Mouse (Mus musculus) C2C12 (cell line): Measurements from ENCODE around the gene Lhx9. TPM values are rescaled to one million over a fixed set of nuclear protein-coding genes. Genes with fewer than 3 reads are reported as not detected.

Experiments used
- H3K27me3 ChIP-seq: one replicate; pipeline ENCODE4 v1.6.1; 2011; ENCODE audit not compliant: control insufficient read depth, insufficient read depth, insufficient read length
- H3K36me3 ChIP-seq: one replicate; pipeline ENCODE4 v1.6.1; 2011; ENCODE audit not compliant: control insufficient read depth, insufficient read depth
- H3K4me3 ChIP-seq: one replicate; pipeline ENCODE4 v1.5.1; 2011; ENCODE audit warnings: mild to moderate bottlenecking, control low read depth; ENCODE audit not compliant: poor library complexity, insufficient read depth, severe bottlenecking
- H3K79me2 ChIP-seq: one replicate; pipeline ENCODE4 v1.6.1; 2011; ENCODE audit not compliant: control insufficient read depth, insufficient read depth
- H3K79me3 ChIP-seq: one replicate; pipeline ENCODE4 v1.6.1; 2011; ENCODE audit warnings: low read depth, control low read depth
- H3ac ChIP-seq: one replicate; pipeline ENCODE3; 2011; ENCODE audit warnings: low read depth; ENCODE audit not compliant: control insufficient read depth, insufficient read length
- CEBPB ChIP-seq: IDR thresholded peaks from one replicate; pipeline ENCODE4 v1.6.1; 2011; ENCODE audit warnings: low read depth, mild to moderate bottlenecking, control low read depth, moderate library complexity
- CTCF ChIP-seq: IDR thresholded peaks from one replicate; pipeline ENCODE4 v1.5.1; 2011; ENCODE audit not compliant: control insufficient read depth, insufficient read depth, insufficient read length
- FOSL1 ChIP-seq: IDR thresholded peaks from one replicate; pipeline ENCODE4 v1.8.0; 2011; ENCODE audit warnings: mild to moderate bottlenecking, low read length; ENCODE audit not compliant: poor library complexity, insufficient read depth, severe bottlenecking
- MAX ChIP-seq: IDR thresholded peaks from one replicate; pipeline ENCODE4 v1.6.1; 2011; ENCODE audit warnings: mild to moderate bottlenecking, control low read depth
- MYOD1 ChIP-seq: IDR thresholded peaks from one replicate; pipeline ENCODE4 v1.6.1; 2011; ENCODE audit warnings: low read depth; ENCODE audit not compliant: control insufficient read depth, insufficient read length
- MYOG ChIP-seq: IDR thresholded peaks from one replicate; pipeline ENCODE4 v1.6.1; 2011; ENCODE audit not compliant: control insufficient read depth, insufficient read length; ENCODE audit errors: extremely low read depth
- USF1 ChIP-seq: IDR thresholded peaks from one replicate; pipeline ENCODE4 v1.6.1; 2011; ENCODE audit warnings: low read depth, mild to moderate bottlenecking, control low read depth, moderate library complexity
- polyA plus RNA-seq: library from polyadenylated mRNA; unstranded; fragments of >200 nt; fragmentation: generic; extraction: Trizol; gene quantifications from one replicate; pipeline ENCODE4 v1.2.1, GENCODE M21; 2012; ENCODE audit warnings: missing spikeins

The Lhx9 gene
- polyA plus RNA-seq, 1 experiment = 0.54 TPM

DNA sequence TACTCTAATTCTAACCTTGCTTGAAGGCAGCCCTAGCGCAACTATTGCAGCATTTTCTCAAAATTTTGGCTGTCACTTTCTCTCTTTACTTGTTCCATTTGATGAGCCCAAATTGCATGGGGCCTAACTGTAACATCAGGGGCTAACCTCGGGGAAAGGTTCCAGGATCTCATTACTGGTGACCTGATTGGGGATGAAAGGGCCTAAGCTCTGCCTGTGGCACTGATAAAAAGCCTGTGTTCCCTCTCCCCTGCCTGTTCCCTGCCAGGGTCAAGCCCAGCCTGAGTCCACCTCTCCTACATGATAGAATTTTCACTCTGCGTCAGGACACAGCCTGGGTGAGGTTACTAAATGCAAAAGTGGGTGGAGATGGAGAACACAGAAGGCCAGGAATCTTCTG is 47.1 kb downstream of the Lhx9 start:
- no peak for TF ChIP-seq MAX
- TF ChIP-seq FOSL1 = no peak
- TF ChIP-seq MYOD1 = no peak
- TF ChIP-seq CTCF = no peak
- no peak for TF ChIP-seq CEBPB
- no peak for TF ChIP-seq MYOG
- no peak for TF ChIP-seq USF1
- no peak overlapping the region for H3K4me3 ChIP-seq
- H3ac ChIP-seq = no peak overlapping the region
- no peaks in the 10 kb centered on the region for H3K36me3 ChIP-seq
- no peaks in the 10 kb centered on the region for H3K79me3 ChIP-seq
- no peaks in the 10 kb centered on the region for H3K27me3 ChIP-seq
- H3K79me2 ChIP-seq = no peaks in the 10 kb centered on the region

GRCm38 (mm10) chr1:138799692-138800314 is 48.6 kb downstream of the Lhx9 start:
- no peak overlapping the region for H3ac ChIP-seq
- no peaks in the 10 kb centered on the region for H3K79me3 ChIP-seq
- H3K4me3 ChIP-seq = no peak overlapping the region
- no peaks in the 10 kb centered on the region for H3K36me3 ChIP-seq
- H3K27me3 ChIP-seq = no peaks in the 10 kb centered on the region
- no peaks in the 10 kb centered on the region for H3K79me2 ChIP-seq
- TF ChIP-seq USF1 (no peak), MYOG (no peak), CTCF (no peak), FOSL1 (no peak), MYOD1 (no peak), CEBPB (no peak), MAX (no peak)

DNA sequence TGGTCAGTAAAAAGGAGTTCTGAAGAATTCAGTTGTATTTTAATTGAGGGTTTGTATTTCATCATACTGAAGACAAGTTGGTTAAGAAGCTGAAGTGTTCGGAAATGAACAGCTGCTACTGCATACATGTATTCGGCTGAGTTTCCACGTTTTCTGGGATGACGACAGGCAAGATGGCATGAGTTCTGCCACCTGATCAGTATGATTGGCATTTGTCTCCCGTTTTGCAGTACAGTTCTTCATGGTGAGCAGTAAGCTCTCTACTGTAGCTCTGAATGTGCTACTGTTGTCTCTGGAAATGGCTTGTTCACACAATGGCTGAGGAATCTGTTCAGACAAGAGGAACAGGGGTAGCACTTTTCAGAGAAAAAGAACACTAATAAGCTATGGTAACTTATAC is 50.3 kb downstream of the Lhx9 start:
- Histone ChIP-seq H3K79me3 (no peaks in the 10 kb centered on the region), H3ac (no peak overlapping the region), H3K27me3 (no peaks in the 10 kb centered on the region), H3K4me3 (no peak overlapping the region), H3K36me3 (no peaks in the 10 kb centered on the region), H3K79me2 (no peaks in the 10 kb centered on the region)
- no peak for TF ChIP-seq MYOD1
- no peak for TF ChIP-seq MAX
- no peak for TF ChIP-seq FOSL1
- TF ChIP-seq CEBPB = no peak
- TF ChIP-seq MYOG = no peak

DNA sequence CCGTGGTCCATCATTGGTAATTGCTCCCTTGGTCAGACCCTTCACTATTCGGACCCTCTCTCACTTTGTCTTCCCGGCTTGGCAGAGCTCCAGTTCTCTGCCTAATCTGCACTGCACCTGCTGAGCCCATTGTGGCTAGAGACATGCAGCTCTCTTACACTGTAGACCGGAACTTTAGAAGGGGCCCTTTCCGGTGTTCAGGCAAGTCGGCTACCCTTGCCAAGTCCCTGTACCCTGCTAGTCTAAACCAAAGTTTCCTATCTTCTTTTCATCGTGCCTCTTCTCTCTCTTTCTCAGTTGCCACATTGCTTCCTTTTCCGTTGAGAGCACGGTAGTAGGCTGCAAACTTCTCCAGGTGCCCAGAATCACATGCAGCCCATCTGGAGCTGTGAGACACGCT is 62.5 kb downstream of the Lhx9 start:
- no peaks in the 10 kb centered on the region for H3K36me3 ChIP-seq
- no peak for TF ChIP-seq USF1
- no peak for TF ChIP-seq MYOD1
- TF ChIP-seq CEBPB = no peak
- TF ChIP-seq FOSL1 = no peak
- TF ChIP-seq CTCF = no peak
- no peak for TF ChIP-seq MYOG
- no peak for TF ChIP-seq MAX
- H3K79me2 ChIP-seq = no peaks in the 10 kb centered on the region
- H3K27me3 ChIP-seq = no peaks in the 10 kb centered on the region
- no peaks in the 10 kb centered on the region for H3K79me3 ChIP-seq
- no peak overlapping the region for H3ac ChIP-seq
- H3K4me3 ChIP-seq = no peak overlapping the region

GRCm38 (mm10) chr1:138784019-138784418 is 64.4 kb downstream of the Lhx9 start:
- H3K27me3 ChIP-seq = no peaks in the 10 kb centered on the region
- H3K79me2 ChIP-seq = no peaks in the 10 kb centered on the region
- H3K79me3 ChIP-seq = no peaks in the 10 kb centered on the region
- H3K36me3 ChIP-seq = no peaks in the 10 kb centered on the region
- TF ChIP-seq MAX (no peak), CTCF (no peak), USF1 (no peak), FOSL1 (no peak), MYOD1 (no peak), CEBPB (no peak), MYOG (no peak)
- no peak overlapping the region for H3K4me3 ChIP-seq
- H3ac ChIP-seq = no peak overlapping the region

Other genes with a start within 250 kb of the Lhx9 start
- gene Nek7, start 228.4 kb downstream of the Lhx9 start, polyA plus RNA-seq = 12.0 TPM
- gene 2310009B15Rik, start 8.3 kb upstream of the Lhx9 start, polyA plus RNA-seq = 46.9 TPM
- 0.81 TPM for gene Dennd1b, start 114.9 kb upstream of the Lhx9 start, polyA plus RNA-seq